Mouse (Mus musculus) embryo, embryonic 11.5 days (tissue): ENCODE data around the gene Senp5.
"Not testable (repeated sequence)": the region's sequence is repeated elsewhere in the genome, so short reads cannot be mapped to it uniquely, and the experiment has no call there.

Source experiments
- DNase-seq: peaks from one replicate; pipeline ENCODE4 v3.0.0-alpha.2; 2012; ENCODE audit warnings: low read depth, low spot score

Senp5 gene

DNA sequence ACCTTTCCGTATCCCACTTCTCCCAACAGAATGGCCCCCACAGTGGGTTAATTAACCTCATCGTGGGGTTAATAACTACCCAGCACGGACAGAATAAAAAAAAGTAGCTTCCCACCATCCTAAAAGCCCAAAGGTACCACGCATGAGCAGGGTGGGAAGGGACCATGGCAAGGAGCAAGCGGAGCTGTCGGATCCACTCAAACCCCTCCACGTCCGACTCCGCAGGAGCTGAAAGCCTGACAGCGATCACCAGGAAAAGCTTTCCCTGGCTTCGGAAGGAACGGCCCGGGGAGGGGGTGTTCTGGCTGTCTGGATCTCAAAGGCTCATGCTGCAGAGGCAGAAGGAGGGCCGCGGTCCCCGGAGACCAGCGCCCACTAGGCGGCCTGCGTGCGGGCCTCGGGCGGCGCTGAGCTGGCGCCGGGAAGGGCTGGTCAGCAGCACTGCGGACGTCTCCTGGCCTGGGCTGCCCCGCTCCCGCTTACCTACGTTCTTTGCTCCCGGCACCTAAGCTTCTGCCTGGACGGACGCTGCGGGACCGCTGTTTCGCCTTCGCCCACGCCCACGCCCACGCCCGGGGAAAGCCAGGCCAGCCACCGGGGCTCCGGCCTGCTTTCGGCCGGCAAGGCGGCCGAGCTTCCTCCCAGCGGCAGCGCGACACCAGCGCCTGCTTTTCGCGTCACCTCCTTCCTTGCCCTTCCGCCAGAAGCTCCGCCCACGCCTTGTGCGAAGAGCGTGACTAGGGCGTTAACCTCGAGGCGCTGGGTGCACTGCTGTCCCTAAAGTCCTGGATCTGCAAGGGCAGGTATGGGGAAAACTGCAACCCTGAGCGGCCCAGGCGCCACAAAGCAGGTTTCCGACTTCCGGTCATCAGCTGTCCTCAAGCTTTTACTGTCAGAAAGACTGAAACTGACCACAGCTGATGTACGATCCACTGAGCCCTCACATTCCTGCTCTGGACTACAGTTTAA lies at the start of gene Senp5:
Gene Senp5 (minus strand): TSS at position 779 of the 969 bp plus-strand sequence.
- DNase-seq: peak; percentile 84

DNA sequence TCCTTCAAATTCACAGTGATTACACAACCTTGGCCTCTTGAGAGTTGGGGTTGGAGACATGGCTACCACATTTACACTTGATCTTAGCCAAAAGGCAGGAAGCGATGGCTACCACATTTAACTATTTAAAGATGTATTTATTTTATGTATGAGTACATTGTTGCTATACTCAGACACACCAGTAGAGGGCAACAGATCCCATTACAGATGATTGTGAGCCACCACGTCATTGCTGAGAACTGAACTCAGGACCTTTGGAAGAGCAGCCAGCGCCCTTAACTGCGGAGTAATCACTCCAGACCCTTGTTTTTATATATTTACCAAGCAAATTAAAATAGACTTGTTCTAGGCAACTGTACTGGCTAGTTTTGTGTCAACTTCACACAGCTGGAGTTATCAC lies 39.3 kb upstream of the Senp5 start:
- DNase-seq: no peak

DNA sequence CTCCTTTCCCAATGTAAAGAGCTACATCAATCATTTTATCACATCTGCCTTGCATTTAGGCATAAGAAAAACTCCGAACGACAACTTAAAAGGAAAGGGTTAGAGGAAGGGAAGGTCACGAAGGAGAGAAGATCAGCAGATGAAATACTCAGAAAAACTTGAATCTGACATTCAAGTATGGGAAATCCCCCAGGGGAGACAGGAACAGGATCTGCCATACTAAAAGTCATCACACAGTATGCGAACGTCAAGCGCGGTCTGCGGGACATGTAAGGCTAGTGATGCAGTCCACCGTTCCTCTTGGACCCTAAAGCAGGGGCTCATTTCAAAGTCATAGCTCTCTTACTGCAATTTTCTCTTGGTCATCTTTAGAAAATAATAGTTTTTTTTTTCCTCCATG lies 16.6 kb upstream of the Senp5 start:
- no peak for DNase-seq

DNA sequence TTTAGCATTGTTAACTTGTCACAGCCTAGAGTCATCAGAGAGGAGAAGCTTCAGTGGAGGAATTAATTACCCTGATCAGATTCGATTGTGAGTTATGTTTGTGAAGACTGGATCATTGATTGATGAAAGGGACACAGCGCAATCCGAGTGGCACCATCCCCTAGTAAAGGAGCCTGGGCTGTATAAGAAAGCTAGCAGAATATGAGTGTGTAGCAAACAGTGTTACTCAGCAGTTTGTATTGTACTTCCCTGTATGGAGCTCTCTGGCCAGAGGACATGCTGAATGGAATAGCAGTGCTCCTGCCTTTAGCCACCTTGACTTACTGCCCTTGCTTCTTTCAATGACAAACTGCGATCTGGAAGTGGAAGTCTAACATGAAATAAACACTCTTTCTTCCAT lies 7.2 kb upstream of the Senp5 start:
- DNase-seq: no peak

DNA sequence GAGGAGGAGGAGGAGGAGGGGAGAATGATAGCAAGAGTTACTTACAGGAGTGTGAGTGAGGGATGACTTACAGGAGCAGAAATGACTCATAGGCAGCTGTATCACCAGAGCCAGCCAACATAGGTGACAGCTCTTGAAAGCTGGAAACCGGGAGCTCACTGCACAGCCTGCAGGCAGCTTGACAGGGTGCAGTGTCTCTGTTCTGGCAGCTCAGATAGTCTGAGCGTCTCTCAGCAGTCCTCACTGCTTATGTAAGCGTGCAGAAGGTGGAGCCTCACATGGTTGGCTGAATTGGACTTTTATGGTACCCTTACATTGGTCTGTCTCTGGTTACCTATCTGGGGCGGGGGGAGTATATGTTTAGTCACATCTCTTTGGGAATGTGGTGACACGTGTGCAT lies 6.8 kb upstream of the Senp5 start:
- DNase-seq: no peak

DNA sequence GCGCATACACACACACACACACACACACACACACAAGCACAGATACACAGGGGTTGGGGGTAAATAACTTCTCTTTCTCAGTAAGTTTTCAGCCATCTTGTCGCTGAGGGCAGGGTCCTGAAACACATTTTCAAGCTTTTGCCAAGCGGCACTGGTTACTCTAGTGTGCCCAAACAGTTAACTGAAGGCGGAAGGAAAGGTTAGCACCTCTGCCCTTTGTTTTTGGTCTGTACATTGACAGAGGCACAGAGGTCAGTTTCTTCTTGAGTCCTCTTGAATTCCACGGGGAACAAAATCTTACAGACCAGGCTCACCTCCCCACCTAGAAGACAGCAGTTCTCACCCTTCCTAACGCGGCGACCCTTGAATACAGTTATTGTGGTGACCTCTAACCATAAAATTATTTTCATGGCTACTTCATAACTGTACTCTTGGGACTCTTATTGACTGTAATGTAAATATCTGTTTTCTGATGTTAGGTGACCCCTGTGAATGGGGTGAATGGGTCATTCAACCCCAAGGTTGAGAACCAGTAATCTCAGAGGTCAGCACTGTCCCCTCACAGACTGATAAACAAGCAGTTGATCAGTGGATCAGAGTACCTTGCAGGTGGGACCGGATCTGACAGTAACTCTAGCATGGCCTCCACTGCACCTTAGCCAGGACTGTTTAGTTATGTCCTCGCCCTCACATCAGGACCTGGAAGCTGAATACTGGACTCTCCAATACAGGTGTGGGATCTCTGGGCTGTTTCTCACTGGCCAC lies 5.6 kb upstream of the Senp5 start:
- DNase-seq: no peak

GRCm38 (mm10) chr16:32004731-32005130 lies 1.6 kb upstream of the Senp5 start:
- DNase-seq: no peak

DNA sequence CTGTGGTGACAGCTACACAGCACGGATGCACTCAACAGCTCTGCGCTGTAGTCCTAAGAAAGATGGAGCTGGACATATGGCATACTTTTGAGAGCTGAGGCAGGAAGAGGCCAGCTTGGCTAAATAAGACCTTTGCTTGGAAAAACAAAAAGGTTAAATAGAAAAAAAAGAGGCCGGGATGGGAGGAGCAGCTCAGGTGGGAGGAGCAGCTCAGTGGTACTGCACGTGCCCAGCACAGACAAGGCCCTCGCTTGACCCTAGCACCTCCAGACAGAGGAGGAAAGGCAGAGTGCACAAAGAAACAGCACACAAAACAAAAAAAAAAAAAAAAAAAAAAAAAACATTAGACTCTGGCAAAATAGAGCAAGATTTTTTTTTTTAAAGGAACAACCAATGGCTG lies 6.7 kb downstream of the Senp5 start:
- DNase-seq: no peak

- no peak for DNase-seq
Measured at GRCm38 (mm10) chr16:31993946-31994345, 9.1 kb downstream of the Senp5 start.

DNA sequence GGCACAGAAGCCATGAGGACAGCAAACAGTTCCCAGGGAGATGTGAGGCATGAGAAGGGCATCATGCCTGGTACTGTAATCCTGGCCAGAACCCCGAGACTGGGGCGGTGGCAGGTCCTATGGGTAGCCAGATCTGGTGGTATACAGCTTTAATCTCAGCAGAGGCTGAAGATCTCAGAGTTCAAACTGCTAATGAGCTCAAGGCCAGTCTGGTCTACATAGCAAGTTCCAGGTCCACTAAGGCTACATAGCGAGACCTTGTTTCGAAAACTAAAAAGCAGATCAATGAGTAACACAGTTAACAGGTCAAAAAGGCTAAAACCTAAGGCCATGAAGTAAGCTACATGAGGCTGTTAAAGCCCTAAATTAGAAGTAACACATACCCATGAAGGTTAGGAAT lies 9.9 kb downstream of the Senp5 start:
- no peak for DNase-seq

DNA sequence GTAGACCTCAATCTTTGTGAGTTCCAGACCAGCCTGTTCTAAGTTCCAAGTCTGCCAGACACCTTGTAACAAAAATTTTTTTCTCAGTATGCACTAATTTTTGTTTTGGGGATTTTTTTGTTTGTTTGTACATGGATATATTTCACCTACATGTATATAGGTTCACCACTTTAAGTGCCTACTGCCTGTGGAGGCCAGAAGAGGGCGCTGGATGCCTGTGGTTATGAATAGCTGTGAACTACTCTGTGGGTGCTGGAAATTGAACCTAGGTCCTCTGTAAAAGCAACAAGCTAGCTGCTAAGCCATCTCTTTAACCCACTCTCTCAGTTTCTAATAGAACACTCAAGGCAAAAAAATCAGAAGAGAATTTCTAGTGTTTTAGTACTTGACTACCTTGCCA lies 11.0 kb downstream of the Senp5 start:
- no peak for DNase-seq

GRCm38 (mm10) chr16:31980946-31981345 lies 22.1 kb downstream of the Senp5 start:
- no peak for DNase-seq

- no peak for DNase-seq
Measured at GRCm38 (mm10) chr16:31979501-31979900, 23.6 kb downstream of the Senp5 start.

DNA sequence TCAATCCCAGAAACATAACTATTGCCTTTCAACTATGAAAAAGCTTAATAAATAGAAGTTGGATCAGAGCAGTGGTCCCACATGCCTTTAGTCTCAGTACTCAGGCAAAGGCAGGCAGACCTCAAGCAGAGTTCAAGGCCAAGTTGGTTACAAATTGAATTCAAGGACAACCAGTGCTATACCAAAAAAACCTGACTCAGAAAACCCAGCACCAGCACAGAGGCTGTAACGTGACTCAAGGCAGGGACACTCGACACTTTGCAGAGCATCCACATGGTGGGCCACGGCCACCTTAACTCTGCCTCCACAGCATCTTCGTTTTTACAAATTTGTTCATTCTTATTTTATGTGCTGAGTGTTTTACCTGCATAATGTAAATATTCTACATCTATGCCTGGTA lies 27.8 kb downstream of the Senp5 start:
- DNase-seq: no peak

DNA sequence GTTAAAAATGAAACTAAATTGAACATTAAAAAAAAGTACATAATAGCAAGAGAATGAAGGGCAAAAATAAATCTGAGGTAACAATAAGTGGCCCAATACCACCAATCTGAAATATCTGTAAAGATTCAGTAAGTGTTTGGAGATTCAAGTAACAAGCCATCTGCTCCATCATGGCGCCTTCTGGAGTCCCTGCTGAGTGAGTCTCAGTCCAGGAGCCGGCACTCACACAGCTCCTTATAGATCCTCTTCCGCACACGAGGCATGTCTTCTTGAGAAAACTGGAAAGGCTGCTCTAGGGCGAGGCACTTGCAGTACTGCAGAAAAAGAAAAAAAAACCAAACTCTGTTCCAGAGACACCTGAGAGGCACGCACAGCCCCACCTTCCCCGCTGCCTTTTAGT lies 39.9 kb downstream of the Senp5 start:
- DNase-seq: no peak

- peak; percentile 93 for DNase-seq
Measured at GRCm38 (mm10) chr16:31948345-31948774, 54.7 kb downstream of the Senp5 start, which contains the start of the genes 0610012G03Rik and Ncbp2. Gene 0610012G03Rik, minus strand, starts transcription at chr16:31948494. Gene Ncbp2, plus strand, starts transcription at chr16:31948513.

DNA sequence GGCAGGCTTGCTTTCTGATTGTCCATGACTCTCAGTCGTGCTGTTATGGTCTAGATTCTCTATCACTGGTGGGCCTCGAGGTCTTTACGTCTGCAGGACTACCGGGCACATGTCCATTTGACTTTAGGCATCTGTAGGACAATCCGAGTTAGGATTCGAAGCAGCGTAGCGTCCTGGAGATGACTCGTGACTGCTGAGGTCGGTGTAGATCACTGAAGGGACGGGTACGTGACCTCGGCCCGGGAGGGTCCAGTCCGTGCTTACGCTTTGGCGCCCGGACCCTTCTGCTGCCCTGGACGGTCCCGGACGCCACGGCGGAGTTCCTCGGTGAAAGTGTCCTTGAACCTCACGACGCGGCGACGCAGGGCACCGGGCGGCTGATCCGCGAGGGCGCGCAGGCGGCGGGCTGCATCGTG lies 55.2 kb downstream of the Senp5 start:
- DNase-seq: no peak

- DNase-seq: no peak
Measured at GRCm38 (mm10) chr16:31947333-31947732, 55.8 kb downstream of the Senp5 start.

DNA sequence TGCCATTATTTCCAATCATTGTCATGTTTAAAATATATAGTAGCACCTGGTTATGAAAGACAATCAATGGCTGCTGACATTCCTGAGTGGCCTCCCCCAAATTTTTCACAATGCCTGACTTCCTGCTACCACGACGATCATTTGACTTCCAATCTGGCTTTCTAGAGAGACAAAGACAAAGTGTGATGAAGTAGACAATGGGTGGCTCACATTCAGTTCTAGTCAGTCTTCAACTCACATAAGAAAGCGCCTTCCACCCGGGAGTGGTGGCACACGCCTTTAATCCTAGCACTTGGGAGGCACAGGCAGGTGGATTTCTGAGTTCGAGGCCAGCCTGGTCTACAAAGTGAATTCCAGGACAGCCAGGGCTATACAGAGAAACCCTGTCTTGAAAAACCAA lies 57.1 kb downstream of the Senp5 start:
- not testable (repeated sequence) for DNase-seq

GRCm38 (mm10) chr16:31945372-31945771 lies 57.7 kb downstream of the Senp5 start:
- DNase-seq: no peak

GRCm38 (mm10) chr16:31944698-31945255 lies 58.3 kb downstream of the Senp5 start:
- no peak for DNase-seq

- DNase-seq: peak; percentile 43
Measured at GRCm38 (mm10) chr16:31943980-31944379, 59.1 kb downstream of the Senp5 start.
